Mouse (Mus musculus): ENCODE data around the gene Acap2. TPM values are rescaled to one million over a fixed set of nuclear protein-coding genes. Genes with fewer than 3 reads are reported as not detected.

Gene Acap2
- polyA plus RNA-seq, 1 experiment, result 6.7 TPM

DNA sequence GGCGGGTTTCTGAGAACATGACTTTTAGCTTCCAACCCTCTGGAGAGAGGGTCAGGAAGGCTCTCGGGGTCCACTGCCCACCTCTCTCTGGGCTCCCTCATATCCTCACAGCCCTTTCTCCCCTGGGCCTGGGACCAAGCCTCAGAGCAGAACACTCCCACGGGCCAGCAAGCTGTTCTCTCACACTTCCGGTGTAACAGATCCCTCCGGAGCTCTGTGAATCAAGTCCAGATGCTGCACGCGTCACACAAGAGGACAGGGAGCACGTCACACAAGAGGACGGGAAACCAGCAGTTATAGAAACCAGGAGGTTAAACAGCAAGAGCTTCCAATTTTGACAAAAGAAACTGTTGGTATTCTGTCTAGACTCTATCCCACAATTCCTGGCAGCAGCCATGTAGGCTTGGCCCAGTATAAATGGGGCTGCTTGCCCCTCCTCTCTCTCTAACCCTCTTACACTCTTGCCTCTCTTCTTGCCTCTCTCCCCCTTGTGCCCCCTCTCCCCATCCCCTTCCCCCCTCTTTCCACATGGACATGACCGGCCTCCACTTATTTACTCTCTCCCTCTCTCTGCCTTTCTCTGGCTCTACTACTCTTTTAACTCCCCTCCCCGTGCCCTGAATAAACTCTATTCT is 139.7 kb downstream of the Acap2 start:
- WGBS, result 73% methylated on average over 11 of the region's 11 CpGs

DNA sequence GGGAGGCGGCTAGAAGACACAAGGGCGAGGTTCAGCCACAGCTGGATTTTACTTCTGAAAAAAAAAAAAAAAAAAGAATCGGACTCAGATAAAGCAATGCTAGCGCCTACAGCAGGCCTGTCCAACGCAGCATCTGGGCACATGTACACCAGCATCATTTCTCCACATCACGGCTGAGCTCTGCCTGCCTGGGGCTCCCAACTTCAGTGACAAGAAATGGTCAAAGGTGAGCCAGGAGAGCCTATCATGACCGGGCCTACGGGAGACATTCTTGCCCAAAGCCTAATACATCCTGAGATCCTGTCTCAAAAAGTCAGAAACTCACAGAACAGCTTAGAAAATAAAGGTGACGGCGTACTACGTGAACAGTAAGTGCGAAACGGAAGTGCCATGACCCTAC is 140.3 kb downstream of the Acap2 start:
- WGBS, result 94% methylated on average over 13 of the region's 13 CpGs
- DNase-seq (ENCODE audit: low read depth, low spot score), result no peak

More for the DNA sequence above, 139.7 kb downstream of the Acap2 start:
- DNase-seq (ENCODE audit: low read depth, low spot score), result no peak

DNA sequence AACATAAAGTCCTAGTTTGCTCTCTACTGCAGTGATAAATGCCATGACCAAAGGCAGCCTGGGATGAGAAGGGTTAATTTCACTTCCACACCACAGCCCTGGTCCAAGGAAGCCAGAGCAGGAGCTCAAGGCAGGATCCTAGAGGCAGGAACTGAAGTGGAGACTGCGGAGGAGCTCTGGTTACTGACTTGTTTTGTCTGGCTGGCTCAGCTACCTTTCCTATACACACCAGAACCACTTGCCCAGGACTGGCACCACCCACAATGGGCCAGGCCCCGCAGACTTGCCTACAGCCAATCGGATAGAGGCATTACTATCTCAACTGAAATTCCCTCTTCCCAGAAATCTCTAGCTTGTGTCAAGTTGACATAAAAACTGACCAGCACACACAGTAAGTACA is 140.8 kb downstream of the Acap2 start:
- DNase-seq (ENCODE audit: low read depth, low spot score), result no peak
- 98% methylated on average over 3 of the region's 3 CpGs for WGBS

DNA sequence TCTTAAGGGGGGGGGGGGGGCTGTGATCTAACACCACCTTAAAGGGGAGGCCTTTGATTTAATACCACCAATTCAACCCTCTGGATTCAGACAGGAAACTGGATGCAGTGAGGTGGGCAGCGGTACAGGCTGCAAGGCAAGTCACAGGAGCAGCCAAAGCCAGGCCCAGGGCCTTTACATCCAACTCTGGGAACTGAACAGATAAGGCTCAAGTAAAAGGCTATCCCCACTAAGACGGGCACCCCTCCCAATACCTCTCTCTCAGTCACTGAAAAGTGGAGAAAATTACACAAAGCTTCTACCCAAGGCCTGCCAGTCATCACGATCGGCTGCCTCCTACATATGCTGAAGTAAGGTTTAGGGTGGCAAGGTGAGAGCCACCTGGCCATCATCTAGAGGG is 141.3 kb downstream of the Acap2 start:
- 87% methylated on average over 4 of the region's 4 CpGs for WGBS
- no peak for DNase-seq (ENCODE audit: low read depth, low spot score)

DNA sequence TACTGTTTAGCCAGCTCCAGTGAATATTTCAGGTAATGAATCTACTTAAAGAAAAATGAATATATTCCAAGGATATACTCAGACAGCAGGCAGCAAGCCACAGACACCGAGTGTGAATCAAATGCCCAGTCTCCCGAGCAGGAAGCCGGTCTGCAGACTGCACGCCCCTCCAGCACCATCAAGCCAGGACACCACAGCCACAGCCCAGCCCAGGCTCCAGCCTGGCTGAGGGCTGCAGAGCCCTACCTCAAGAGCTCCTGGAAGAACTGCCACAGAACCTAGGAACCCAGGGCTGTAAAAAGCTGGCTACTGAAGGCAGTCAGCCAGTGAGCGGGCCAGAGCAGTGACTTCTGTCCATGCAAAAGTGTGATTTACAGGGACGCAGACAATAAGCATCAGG is 148.2 kb downstream of the Acap2 start:
- WGBS, result 71% methylated on average over 6 of the region's 6 CpGs
- DNase-seq (ENCODE audit: low read depth, low spot score), result no peak

DNA sequence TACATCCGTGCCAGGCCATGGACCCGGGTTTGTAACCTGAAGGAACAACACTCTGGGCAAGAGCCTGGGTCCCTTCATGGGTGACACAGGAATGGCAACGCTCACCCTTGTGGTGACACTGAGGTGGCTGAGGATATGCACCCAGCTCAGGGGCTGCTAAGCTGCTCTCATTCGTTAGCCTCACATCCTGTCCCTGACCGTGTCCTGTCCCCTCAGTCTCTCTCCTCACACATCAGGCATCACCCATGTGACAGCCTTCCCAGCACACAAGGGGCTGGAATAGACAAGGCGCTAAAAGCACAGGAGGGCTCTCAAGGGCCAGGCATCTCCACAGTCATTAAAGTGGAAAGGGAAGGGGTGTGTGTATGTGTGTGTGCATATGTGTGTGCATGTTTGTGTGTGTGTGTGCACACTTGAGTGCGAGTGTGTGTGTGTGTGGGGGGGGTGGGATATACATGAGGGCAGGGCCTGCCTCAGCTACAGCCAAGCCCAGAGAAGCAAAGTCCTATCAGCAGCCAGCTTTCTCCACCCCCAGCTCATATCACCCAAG is 148.8 kb downstream of the Acap2 start:
- WGBS, result 80% methylated on average over 7 of the region's 7 CpGs
- DNase-seq (ENCODE audit: low read depth, low spot score), result no peak

DNA sequence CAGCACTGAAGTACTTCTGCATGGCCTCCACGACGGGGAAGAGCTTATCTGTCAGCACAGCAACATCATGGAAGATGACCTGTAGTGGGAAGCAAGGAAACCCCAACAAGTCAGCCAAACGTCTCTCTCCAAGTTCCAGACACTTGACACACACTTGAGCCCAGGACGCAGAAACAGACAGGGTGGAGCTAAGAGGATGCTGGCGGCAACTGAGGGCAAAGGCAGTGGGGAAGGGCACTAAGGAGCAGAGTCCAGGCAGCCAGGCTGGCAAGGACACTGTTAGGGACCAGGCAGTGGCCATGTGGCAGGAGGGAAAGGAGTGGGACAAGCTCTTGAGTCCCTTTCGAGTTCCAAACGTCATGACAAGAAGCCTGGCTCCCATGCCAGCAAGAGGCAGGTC is 150.3 kb downstream of the Acap2 start:
- WGBS, result 58% methylated on average over 7 of the region's 7 CpGs

DNA sequence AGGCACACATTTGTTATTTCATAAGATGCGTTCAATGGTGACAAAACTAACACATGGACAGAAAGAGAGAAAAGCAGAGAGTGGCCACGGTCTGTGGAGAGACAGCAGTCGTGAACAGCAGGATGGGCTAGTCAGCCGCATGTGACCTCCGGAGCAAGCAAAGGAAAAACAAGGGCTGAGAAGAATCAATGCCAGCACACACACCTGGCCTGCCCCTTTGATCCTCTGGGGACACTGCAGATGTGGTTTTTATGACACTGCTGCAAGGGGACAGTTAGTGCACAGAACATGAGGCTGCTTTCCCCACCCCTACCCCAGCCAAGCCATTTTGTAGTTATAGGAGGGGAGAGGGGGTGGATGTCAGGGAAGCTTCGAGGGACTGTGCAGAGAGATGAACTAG is 152.9 kb downstream of the Acap2 start:
- 71% methylated on average over 6 of the region's 6 CpGs for WGBS
- no peak for DNase-seq (ENCODE audit: low read depth, low spot score)

More for the DNA sequence above, 150.3 kb downstream of the Acap2 start:
- no peak for DNase-seq (ENCODE audit: low read depth, low spot score)

DNA sequence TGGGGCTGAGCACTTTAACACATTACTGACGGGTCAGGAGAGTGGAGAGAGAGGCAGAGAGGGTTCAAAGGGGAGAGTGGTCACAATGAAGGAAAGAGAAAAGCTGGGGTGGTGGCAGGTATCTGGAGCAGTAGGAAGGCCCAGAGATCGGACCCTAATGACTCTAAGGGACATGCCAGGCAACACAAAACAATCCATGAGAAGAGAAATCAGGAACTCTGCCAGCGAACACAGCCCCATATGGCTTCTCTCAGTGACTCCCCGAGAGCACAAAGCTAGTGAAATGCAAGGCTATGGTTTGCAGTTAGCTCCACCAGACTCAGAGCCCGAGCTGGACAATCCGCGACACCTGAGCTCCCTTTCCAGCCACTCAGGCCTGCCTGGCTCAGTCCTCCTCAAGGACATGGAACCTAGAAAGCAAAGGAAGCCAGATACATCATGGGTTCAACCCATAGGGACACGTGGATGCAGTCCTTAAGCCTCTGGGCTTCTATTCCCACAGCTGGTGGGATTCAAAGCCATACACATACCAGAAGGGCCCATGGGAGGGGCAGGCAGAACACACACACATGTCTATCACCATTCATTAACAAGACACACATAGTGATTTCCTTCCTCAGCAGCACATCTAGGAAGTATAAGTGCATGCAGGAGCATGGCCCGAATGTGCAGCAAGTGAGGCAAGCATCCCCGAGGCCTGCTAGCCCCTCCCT is 153.7 kb downstream of the Acap2 start:
- WGBS, result 86% methylated on average over 10 of the region's 10 CpGs
- DNase-seq (ENCODE audit: low read depth, low spot score), result no peak

DNA sequence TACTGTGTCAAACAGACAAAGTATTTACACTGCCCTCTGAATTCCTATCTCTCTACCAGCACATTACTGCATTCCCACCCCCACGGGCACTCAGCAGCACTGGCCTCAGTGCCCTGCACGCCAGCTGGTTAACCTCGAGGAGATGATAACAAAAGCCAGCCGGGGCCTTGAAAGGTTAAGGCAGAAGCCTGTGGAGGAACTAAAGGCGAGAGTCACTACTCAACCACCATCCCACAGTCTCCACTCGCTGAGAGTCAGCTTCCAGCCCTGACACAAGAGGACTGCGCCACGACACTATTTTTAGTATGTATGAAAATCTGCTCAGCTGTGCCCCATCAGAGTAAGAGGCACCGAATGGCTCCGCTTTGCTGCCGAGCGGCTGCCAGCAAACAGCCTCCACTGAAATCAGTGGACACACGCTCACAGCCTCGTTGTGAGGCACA is 154.8 kb downstream of the Acap2 start:
- 70% methylated on average over 14 of the region's 14 CpGs for WGBS
- no peak for DNase-seq (ENCODE audit: low read depth, low spot score)

DNA sequence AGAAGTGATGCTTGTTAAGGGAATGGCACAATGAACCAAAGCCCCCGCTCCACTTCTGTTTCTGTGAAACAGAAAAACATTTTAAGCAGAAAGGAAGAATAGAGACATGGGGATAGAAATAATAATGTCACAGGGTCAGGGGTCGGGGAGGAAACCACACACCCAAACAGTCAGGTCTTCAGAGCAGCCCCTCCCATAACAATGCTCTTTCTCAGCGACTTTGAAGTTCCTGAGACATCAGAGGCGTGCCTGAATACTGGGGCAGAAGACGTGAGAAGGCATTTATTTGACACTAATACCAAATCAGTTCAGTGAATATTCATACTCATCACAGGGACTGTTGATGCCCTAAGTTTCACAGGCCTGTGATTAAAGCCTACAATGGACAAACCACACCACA is 155.8 kb downstream of the Acap2 start:
- no peak for DNase-seq (ENCODE audit: low read depth, low spot score)
- 73% methylated on average over 5 of the region's 5 CpGs for WGBS

DNA sequence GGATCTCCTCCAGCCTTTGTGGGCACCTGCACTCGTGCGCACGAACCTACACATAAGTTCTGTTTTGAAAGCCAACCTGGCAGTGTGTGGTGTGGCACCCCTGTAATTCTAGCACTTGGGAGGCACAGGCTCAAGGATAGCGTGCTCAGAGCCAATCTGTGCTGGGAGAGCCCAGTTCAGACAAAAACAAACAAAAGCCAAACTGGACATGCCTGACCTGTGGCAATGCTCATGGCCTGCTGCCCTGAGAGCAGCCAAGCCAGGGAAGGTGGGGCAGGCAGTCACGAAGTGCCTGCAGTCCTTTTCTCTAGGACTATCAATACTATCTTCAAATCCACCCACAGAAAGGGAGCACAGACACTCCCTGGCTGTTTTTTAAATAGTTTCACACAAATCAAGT is 157.9 kb downstream of the Acap2 start:
- DNase-seq (ENCODE audit: low read depth, low spot score), result no peak
- 91% methylated on average over 5 of the region's 5 CpGs for WGBS

Other genes with a start within 250 kb of the Acap2 start
- 10.6 and 13.6 TPM in 2 replicates for gene Xxylt1, start 119.8 kb downstream of the Acap2 start, polyA plus RNA-seq (2012; rRNA removed)
- gene Ppp1r2, start 74.0 kb upstream of the Acap2 start, polyA plus RNA-seq (2012; rRNA removed), result 17.1 and 22.0 TPM in 2 replicates
- gene Apod, start 113.6 kb upstream of the Acap2 start, polyA plus RNA-seq (2012; rRNA removed), result 0.87 and 0.88 TPM in 2 replicates
- 156 and 185 TPM in 2 replicates for gene Bdh1, start 221.0 kb upstream of the Acap2 start, polyA plus RNA-seq (2012; rRNA removed)